Mouse (Mus musculus) CH12.LX (cell line): ENCODE results near the gene Phf3.

ENCODE experiments used
- CTCF ChIP-seq, 2 experiments: IDR thresholded peaks in 1 of 2; conservative IDR thresholded peaks in 1 of 2; 2 replicates each; pipeline ENCODE4 v1.5.1; 2011 to 2012; ENCODE audit warnings: low read depth in 2 of 2, low read length in 2 of 2, improper control_type of control experiment in 1 of 2, inconsistent platforms in 1 of 2, mild to moderate bottlenecking in 1 of 2, moderate library complexity in 1 of 2
- EP300 ChIP-seq: IDR thresholded peaks from 2 replicates; pipeline ENCODE4 v1.6.1; 2011; ENCODE audit warnings: low read length, improper control_type of control experiment
- JUND ChIP-seq: conservative IDR thresholded peaks from 2 replicates; pipeline ENCODE4 v1.6.1; 2011; ENCODE audit warnings: low read depth, low read length, improper control_type of control experiment
- KAT2A ChIP-seq: IDR thresholded peaks from 2 replicates; pipeline ENCODE4 v1.6.1; 2012; ENCODE audit warnings: low read length, improper control_type of control experiment, inconsistent platforms; ENCODE audit not compliant: insufficient replicate concordance
- MAFK ChIP-seq: IDR thresholded peaks from 2 replicates; pipeline ENCODE4 v1.6.1; 2011; ENCODE audit warnings: low read length, improper control_type of control experiment; ENCODE audit not compliant: insufficient replicate concordance
- SIN3A ChIP-seq: IDR thresholded peaks from 2 replicates; pipeline ENCODE4 v1.6.1; 2012; ENCODE audit warnings: low read length, improper control_type of control experiment, inconsistent platforms
- ZC3H11A ChIP-seq: IDR thresholded peaks from 2 replicates; pipeline ENCODE4 v1.6.1; 2012; ENCODE audit warnings: low read depth, mild to moderate bottlenecking, inconsistent platforms, low read length, improper control_type of control experiment

DNA sequence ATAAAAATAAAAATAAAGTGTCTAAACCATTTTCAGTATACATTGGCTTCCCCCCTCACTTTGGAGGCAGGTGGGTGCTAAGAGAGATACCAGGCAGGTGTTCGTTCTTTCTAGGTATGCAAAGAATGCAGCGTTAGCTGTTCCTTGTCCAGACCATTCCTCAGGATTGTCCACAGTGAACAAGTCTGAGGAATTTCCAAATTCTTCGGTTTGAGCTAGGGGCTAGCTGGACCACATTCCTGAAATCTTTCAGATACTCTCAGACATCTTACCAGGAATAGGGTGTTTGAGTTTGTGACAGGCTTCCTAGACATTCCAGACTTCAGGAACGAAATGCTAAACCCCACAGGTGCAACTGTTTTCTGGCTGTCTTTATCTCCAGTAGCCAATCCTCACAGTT, 35.1 kb upstream of the Phf3 start:
- TF ChIP-seq SIN3A (no peak), MAFK (no peak), CTCF (conservative IDR thresholded peaks at IDR 0.05 in 1 of 2, IDR thresholded peaks at IDR 0.05 in 1 of 2; ENCODE audit: low read depth in 2 of 2, low read length in 2 of 2) (no peak), KAT2A (no peak), EP300 (no peak), ZC3H11A (no peak), JUND (no peak)
